Mouse (Mus musculus): ENCODE measurements around the gene Sgip1. TPM values are rescaled to one million over a fixed set of nuclear protein-coding genes. Genes with fewer than 3 reads are reported as not detected.

The Sgip1 gene
- polyA plus RNA-seq, 1 experiment = 0.63 TPM

- H3K27ac ChIP-seq (ENCODE audit: control insufficient read depth, insufficient read depth, low read length) = no peak overlapping the region
- H3K27me3 ChIP-seq (ENCODE audit: control insufficient read depth, insufficient read depth, low read length) = no peaks in the 10 kb centered on the region
- TF ChIP-seq POLR2A (IDR thresholded peaks at IDR 0.05; ENCODE audit: control insufficient read depth, extremely low read depth, insufficient read depth, low read length, poor library complexity) = no peak
- no peak for TF ChIP-seq CTCF (IDR thresholded peaks at IDR 0.05; ENCODE audit: borderline replicate concordance, control insufficient read depth, extremely low read depth, insufficient read depth, low read length, poor library complexity)
- no peak for DNase-seq
- H3K36me3 ChIP-seq (ENCODE audit: control insufficient read depth, insufficient read depth, low read length) = no peaks in the 10 kb centered on the region
- H3K4me3 ChIP-seq (ENCODE audit: control insufficient read depth, insufficient read depth, low read length) = no peak overlapping the region
- no peaks in the 10 kb centered on the region for H3K4me1 ChIP-seq (replicated peaks; ENCODE audit: control insufficient read depth, insufficient read depth, low read length)
- 90% methylated on average over 4 of the region's 4 CpGs for WGBS
Measured at GRCm38 (mm10) chr4:102809296-102809695, 68.2 kb downstream of the Sgip1 start.

- TF ChIP-seq POLR2A (IDR thresholded peaks at IDR 0.05; ENCODE audit: control insufficient read depth, extremely low read depth, insufficient read depth, low read length, poor library complexity) (no peak), CTCF (IDR thresholded peaks at IDR 0.05; ENCODE audit: borderline replicate concordance, control insufficient read depth, extremely low read depth, insufficient read depth, low read length, poor library complexity) (no peak)
- Histone ChIP-seq H3K4me1 (replicated peaks; ENCODE audit: control insufficient read depth, insufficient read depth, low read length) (no peaks in the 10 kb centered on the region), H3K27ac (ENCODE audit: control insufficient read depth, insufficient read depth, low read length) (no peak overlapping the region), H3K4me3 (ENCODE audit: control insufficient read depth, insufficient read depth, low read length) (no peak overlapping the region), H3K36me3 (ENCODE audit: control insufficient read depth, insufficient read depth, low read length) (no peaks in the 10 kb centered on the region), H3K27me3 (ENCODE audit: control insufficient read depth, insufficient read depth, low read length) (no peaks in the 10 kb centered on the region)
- 90% methylated on average over 1 of the region's 1 CpGs for WGBS
- DNase-seq = no peak
Measured at GRCm38 (mm10) chr4:102810277-102810676, 69.2 kb downstream of the Sgip1 start.

- 83% methylated on average over 9 of the region's 9 CpGs for WGBS
- no peaks in the 10 kb centered on the region for H3K27me3 ChIP-seq (ENCODE audit: control insufficient read depth, insufficient read depth, low read length)
- no peaks in the 10 kb centered on the region for H3K4me1 ChIP-seq (replicated peaks; ENCODE audit: control insufficient read depth, insufficient read depth, low read length)
- DNase-seq = no peak
- H3K27ac ChIP-seq (ENCODE audit: control insufficient read depth, insufficient read depth, low read length) = no peak overlapping the region
- H3K36me3 ChIP-seq (ENCODE audit: control insufficient read depth, insufficient read depth, low read length) = no peaks in the 10 kb centered on the region
- TF ChIP-seq CTCF (IDR thresholded peaks at IDR 0.05; ENCODE audit: borderline replicate concordance, control insufficient read depth, extremely low read depth, insufficient read depth, low read length, poor library complexity) (no peak), POLR2A (IDR thresholded peaks at IDR 0.05; ENCODE audit: control insufficient read depth, extremely low read depth, insufficient read depth, low read length, poor library complexity) (no peak)
- no peak overlapping the region for H3K4me3 ChIP-seq (ENCODE audit: control insufficient read depth, insufficient read depth, low read length)
Measured at GRCm38 (mm10) chr4:102811007-102811805, 70.1 kb downstream of the Sgip1 start.

GRCm38 (mm10) chr4:102813346-102813745, 72.2 kb downstream of the Sgip1 start:
- WGBS = 89% methylated on average over 8 of the region's 8 CpGs
- no peak for DNase-seq
- no peaks in the 10 kb centered on the region for H3K27me3 ChIP-seq (ENCODE audit: control insufficient read depth, insufficient read depth, low read length)
- no peaks in the 10 kb centered on the region for H3K36me3 ChIP-seq (ENCODE audit: control insufficient read depth, insufficient read depth, low read length)
- TF ChIP-seq CTCF (IDR thresholded peaks at IDR 0.05; ENCODE audit: borderline replicate concordance, control insufficient read depth, extremely low read depth, insufficient read depth, low read length, poor library complexity) = no peak
- no peak for TF ChIP-seq POLR2A (IDR thresholded peaks at IDR 0.05; ENCODE audit: control insufficient read depth, extremely low read depth, insufficient read depth, low read length, poor library complexity)
- H3K4me1 ChIP-seq (replicated peaks; ENCODE audit: control insufficient read depth, insufficient read depth, low read length) = no peaks in the 10 kb centered on the region
- no peak overlapping the region for H3K27ac ChIP-seq (ENCODE audit: control insufficient read depth, insufficient read depth, low read length)
- no peak overlapping the region for H3K4me3 ChIP-seq (ENCODE audit: control insufficient read depth, insufficient read depth, low read length)

GRCm38 (mm10) chr4:102821786-102822185, 80.7 kb downstream of the Sgip1 start:
- no peaks in the 10 kb centered on the region for H3K27me3 ChIP-seq (ENCODE audit: control insufficient read depth, insufficient read depth, low read length)
- H3K4me3 ChIP-seq (ENCODE audit: control insufficient read depth, insufficient read depth, low read length) = no peak overlapping the region
- H3K4me1 ChIP-seq (replicated peaks; ENCODE audit: control insufficient read depth, insufficient read depth, low read length) = no peaks in the 10 kb centered on the region
- no peak for DNase-seq
- no peaks in the 10 kb centered on the region for H3K36me3 ChIP-seq (ENCODE audit: control insufficient read depth, insufficient read depth, low read length)
- 85% methylated on average over 4 of the region's 4 CpGs for WGBS
- no peak overlapping the region for H3K27ac ChIP-seq (ENCODE audit: control insufficient read depth, insufficient read depth, low read length)
- TF ChIP-seq CTCF (IDR thresholded peaks at IDR 0.05; ENCODE audit: borderline replicate concordance, control insufficient read depth, extremely low read depth, insufficient read depth, low read length, poor library complexity) = no peak
- TF ChIP-seq POLR2A (IDR thresholded peaks at IDR 0.05; ENCODE audit: control insufficient read depth, extremely low read depth, insufficient read depth, low read length, poor library complexity) = no peak

GRCm38 (mm10) chr4:102824494-102824893, 83.4 kb downstream of the Sgip1 start:
- no peaks in the 10 kb centered on the region for H3K4me1 ChIP-seq (replicated peaks; ENCODE audit: control insufficient read depth, insufficient read depth, low read length)
- H3K36me3 ChIP-seq (ENCODE audit: control insufficient read depth, insufficient read depth, low read length) = no peaks in the 10 kb centered on the region
- no peak for DNase-seq
- no peak overlapping the region for H3K27ac ChIP-seq (ENCODE audit: control insufficient read depth, insufficient read depth, low read length)
- TF ChIP-seq POLR2A (IDR thresholded peaks at IDR 0.05; ENCODE audit: control insufficient read depth, extremely low read depth, insufficient read depth, low read length, poor library complexity) (no peak), CTCF (IDR thresholded peaks at IDR 0.05; ENCODE audit: borderline replicate concordance, control insufficient read depth, extremely low read depth, insufficient read depth, low read length, poor library complexity) (no peak)
- H3K27me3 ChIP-seq (ENCODE audit: control insufficient read depth, insufficient read depth, low read length) = no peaks in the 10 kb centered on the region
- H3K4me3 ChIP-seq (ENCODE audit: control insufficient read depth, insufficient read depth, low read length) = no peak overlapping the region
- WGBS = 40% methylated on average over 2 of the region's 2 CpGs
